Mouse (Mus musculus) testis, adult 2 months (tissue): Measurements from ENCODE around the gene Ift43.

Source experiments
- CTCF ChIP-seq: fragments of 200-500 bp; IDR thresholded peaks from 2 replicates; pipeline ENCODE4 v1.5.1; 2012; ENCODE audit warnings: low read depth, mild to moderate bottlenecking, inconsistent platforms, low read length, moderate library complexity; ENCODE audit not compliant: control insufficient read depth, insufficient read depth, insufficient replicate concordance
- POLR2A ChIP-seq: fragments of 200-500 bp; IDR thresholded peaks from 2 replicates; pipeline ENCODE4 v1.6.1; 2012; ENCODE audit warnings: low read depth, mild to moderate bottlenecking, inconsistent platforms, low read length, moderate library complexity; ENCODE audit not compliant: control insufficient read depth

GRCm38 (mm10) chr12:86095806-86096205 lies 13.5 kb downstream of the Ift43 start:
- TF ChIP-seq CTCF (no peak), POLR2A (no peak)
